ENCODE assay signal across 26 mouse cellular contexts in genomic region chr4:133189396-133189795, GRCm38 (mm10). TPM values are rescaled to one million over a fixed set of nuclear protein-coding genes. Genes with fewer than 3 reads are reported as not detected.
DNase-seq lines count a peak whose midpoint lies in the region; ATAC-seq and TF ChIP-seq lines count a peak whose summit lies in the region.
"Had no signal": no experiment of that assay in that cellular context is flagged by ENCODE, and none has a peak within 500 bp of the region (broad histone marks: within the 10 kb centered on the region; RNA-seq: fewer than 3 reads in every experiment).

No protein-coding gene starts in this region.

- no peaks in the 10 kb centered on the region for H3K27me3 ChIP-seq in kidney, adult 2 months (replicated peaks; ENCODE audit: control insufficient read depth, insufficient read depth, low read length)
- no peaks in the 10 kb centered on the region for H3K27me3 ChIP-seq in kidney, embryonic 16.5 days (ENCODE audit: insufficient read depth, low read length)
- no peaks in the 10 kb centered on the region for H3K27me3 ChIP-seq in ES-Bruce4 (ENCODE audit: control insufficient read depth, insufficient read depth, low read length, poor library complexity, severe bottlenecking)
- no peaks in the 10 kb centered on the region for H3K27me3 ChIP-seq in hindbrain, embryonic 16.5 days (replicated peaks; ENCODE audit: control insufficient read depth, insufficient read depth, low read length)
- H3K27me3 ChIP-seq: embryonic facial prominence, embryonic 12.5 days; forebrain, embryonic 13.5 days; forebrain, embryonic 15.5 days; Patski had no signal

- no peak overlapping the region for H3K4me2 ChIP-seq in kidney, embryonic 16.5 days (replicated peaks; ENCODE audit: low read depth, low read length)
- H3K4me2 ChIP-seq in hindbrain, embryonic 16.5 days (ENCODE audit: low read length) = no peak overlapping the region
- H3K4me2 ChIP-seq: embryonic facial prominence, embryonic 12.5 days; forebrain, embryonic 13.5 days; forebrain, embryonic 15.5 days had no signal

- no peak for ATAC-seq in kidney, embryonic 16.5 days (ENCODE audit: low FRiP score, low TSS enrichment)
- ATAC-seq in hindbrain, embryonic 16.5 days = no peak
- ATAC-seq: forebrain, embryonic 13.5 days; forebrain, embryonic 15.5 days; forebrain, postnatal 0 days; Patski had no signal

- peaks cover 4% of the 10 kb centered on the region; the same call in 1 of the 2 replicates for H3K36me3 ChIP-seq in kidney, adult 2 months (ENCODE audit: control insufficient read depth, insufficient read depth, low read length)
- peaks cover 77% of the 10 kb centered on the region for H3K36me3 ChIP-seq in kidney, embryonic 16.5 days (ENCODE audit: insufficient read depth, low read length)
- H3K36me3 ChIP-seq in ES-Bruce4 (ENCODE audit: control insufficient read depth, insufficient read depth, low read length, poor library complexity, severe bottlenecking) = peaks cover 62% of the 10 kb centered on the region
- H3K36me3 ChIP-seq in hindbrain, embryonic 16.5 days (ENCODE audit: control insufficient read depth, insufficient read depth, low read length) = peaks cover 22% of the 10 kb centered on the region

- no peaks in the 10 kb centered on the region for H3K9me3 ChIP-seq in kidney, embryonic 16.5 days (ENCODE audit: low read length)
- no peaks in the 10 kb centered on the region for H3K9me3 ChIP-seq in ES-Bruce4 (replicated peaks; ENCODE audit: control insufficient read depth, insufficient read depth, low read length, poor library complexity, severe bottlenecking)
- H3K9me3 ChIP-seq in hindbrain, embryonic 16.5 days (ENCODE audit: control insufficient read depth, low read length) = no peaks in the 10 kb centered on the region
- H3K9me3 ChIP-seq: embryonic facial prominence, embryonic 10.5 days; embryonic facial prominence, embryonic 12.5 days; forebrain, embryonic 13.5 days; forebrain, embryonic 15.5 days; G1E had no signal

- peak; percentile 64 for DNase-seq in kidney, adult 2 months
- no peak for DNase-seq in kidney, postnatal 14 days
- DNase-seq in kidney, postnatal 25 days = peak; percentile 52 to 76
- DNase-seq in ZHBTc4 (ENCODE audit: low read depth, low spot score) = peak; percentile 70
- no peak for DNase-seq in layer of hippocampus, postnatal 14 days (ENCODE audit: low spot score in 2 of 2)
- DNase-seq: adrenal gland, adult 2 months; adrenal gland, postnatal 10 days; adrenal gland, postnatal 25 days; cerebellum, adult 11 months; cerebellum, adult 18-20 months; cerebellum, adult 8-10 months; cerebellum, adult 9-11 months; cerebellum, postnatal 14 days; cerebellum, postnatal 36 days; forebrain, postnatal 0 days had no signal

- WGBS in kidney, adult 2 months = 63% methylated on average over 10 of the region's 10 CpGs
- 54% methylated on average over 10 of the region's 10 CpGs for WGBS in kidney, embryonic 16.5 days
- WGBS in hindbrain, embryonic 16.5 days = 72% methylated on average over 10 of the region's 10 CpGs

- H3K4me1 ChIP-seq in kidney, adult 2 months (ENCODE audit: control insufficient read depth, insufficient read depth, low read length) = peaks cover 12% of the 10 kb centered on the region; the same call in 1 of the 2 replicates
- peaks cover 18% of the 10 kb centered on the region for H3K4me1 ChIP-seq in kidney, embryonic 16.5 days (ENCODE audit: insufficient read depth, low read length)
- H3K4me1 ChIP-seq in ES-Bruce4 (ENCODE audit: control insufficient read depth, insufficient read depth, low read length) = no peaks in the 10 kb centered on the region
- no peaks in the 10 kb centered on the region for H3K4me1 ChIP-seq in hindbrain, embryonic 16.5 days (ENCODE audit: control insufficient read depth, insufficient read depth, low read depth, low read length)

- H3K9ac ChIP-seq in kidney, embryonic 16.5 days (replicated peaks; ENCODE audit: low read length) = no peak overlapping the region
- H3K9ac ChIP-seq in ES-Bruce4 (ENCODE audit: low read depth, poor library complexity, severe bottlenecking) = no peak overlapping the region
- H3K9ac ChIP-seq in hindbrain, embryonic 16.5 days (ENCODE audit: low read depth, low read length) = no peak overlapping the region
- H3K9ac ChIP-seq: embryonic facial prominence, embryonic 12.5 days; forebrain, embryonic 13.5 days; forebrain, embryonic 15.5 days; forebrain, postnatal 0 days had no signal

- peak; percentile 46; the same call in 1 of the 2 replicates for TF ChIP-seq EP300 in ES-Bruce4 (IDR thresholded peaks at IDR 0.05; ENCODE audit: insufficient read depth, low read depth, low read length)

- no peak overlapping the region for H3K27ac ChIP-seq in kidney, adult 2 months (ENCODE audit: insufficient read depth, low read depth, low read length)
- no peak overlapping the region for H3K27ac ChIP-seq in kidney, embryonic 16.5 days (ENCODE audit: low read length)
- no peak overlapping the region for H3K27ac ChIP-seq in ES-Bruce4 (ENCODE audit: insufficient read depth, low read length)
- no peak overlapping the region for H3K27ac ChIP-seq in hindbrain, embryonic 16.5 days (ENCODE audit: low read depth, low read length)
- H3K27ac ChIP-seq: embryonic facial prominence, embryonic 10.5 days; embryonic facial prominence, embryonic 12.5 days; forebrain, embryonic 13.5 days; forebrain, embryonic 15.5 days had no signal

- no peak for TF ChIP-seq POLR2A in kidney, adult 2 months (IDR thresholded peaks at IDR 0.05; ENCODE audit: low read depth, low read length)
- TF ChIP-seq POLR2A in ES-Bruce4 (IDR thresholded peaks at IDR 0.05; ENCODE audit: insufficient read depth, low read length) = no peak

- H3K4me3 ChIP-seq in kidney, adult 2 months (ENCODE audit: insufficient read depth, low read depth, low read length) = no peak overlapping the region
- H3K4me3 ChIP-seq in kidney, embryonic 16.5 days (ENCODE audit: low read length) = no peak overlapping the region
- H3K4me3 ChIP-seq in ES-Bruce4 (ENCODE audit: low read depth, low read length) = no peak overlapping the region
- H3K4me3 ChIP-seq in hindbrain, embryonic 16.5 days (ENCODE audit: low read length) = no peak overlapping the region
- H3K4me3 ChIP-seq: embryonic facial prominence, embryonic 10.5 days; embryonic facial prominence, embryonic 12.5 days; forebrain, embryonic 13.5 days; forebrain, embryonic 15.5 days had no signal

- no peak for TF ChIP-seq CTCF in kidney, adult 2 months (conservative IDR thresholded peaks at IDR 0.05; ENCODE audit: insufficient read depth, insufficient read length, low read depth, low read length)
- TF ChIP-seq CTCF in ES-Bruce4 (IDR thresholded peaks at IDR 0.05; ENCODE audit: low read depth, low read length) = no peak

RNA-seq across cellular contexts. Expression of gene Cd164l2, which starts 22.5 kb away (rescaled TPM):
- polyA plus RNA-seq in kidney, adult 2 months (2012; rRNA removed) = 15.3 and 17.7 TPM in 2 replicates
- polyA plus RNA-seq in kidney, embryonic 16.5 days (2015; fragmentation: Nextera tagmentation; extraction: Ambion mirVana) = 13.2 and 16.8 TPM in 2 replicates
- polyA plus RNA-seq in ES-Bruce4 (2011; ENCODE audit: insufficient read depth, insufficient read length, low read depth, missing spikeins) = 9.6 and 12.4 TPM in 2 replicates
- total RNA-seq in layer of hippocampus, postnatal 14 days (2021) = 1 to 10 TPM; 2.6 to 4.8 TPM
- 5.6 and 8.3 TPM in 2 replicates for polyA plus RNA-seq in hindbrain, embryonic 16.5 days (2015; fragmentation: Nextera tagmentation; extraction: Ambion mirVana)
- total RNA-seq: common myeloid progenitor, adult 5-6 weeks; G1E had no signal
- polyA plus RNA-seq: forebrain, embryonic 11.5 days; G1E had no signal

RNA-seq across cellular contexts. Expression of gene Gpr3, which starts 22.9 kb away (rescaled TPM):
- polyA plus RNA-seq in kidney, adult 2 months (2012; rRNA removed) = 0.39 and 0.53 TPM in 2 replicates
- polyA plus RNA-seq in kidney, embryonic 16.5 days (2015; fragmentation: Nextera tagmentation; extraction: Ambion mirVana) = 0.10 and 0.15 TPM in 2 replicates
- 0.26 and 0.52 TPM in 2 replicates for polyA plus RNA-seq in ES-Bruce4 (2011; ENCODE audit: insufficient read depth, insufficient read length, low read depth, missing spikeins)
- total RNA-seq in layer of hippocampus, postnatal 14 days (2021) = 1 to 10 TPM; 8.2 to 9.2 TPM
- polyA plus RNA-seq in hindbrain, embryonic 16.5 days (2015; fragmentation: Nextera tagmentation; extraction: Ambion mirVana) = 2.5 TPM in 2 replicates
- total RNA-seq: adrenal gland, postnatal 25 days; common myeloid progenitor, adult 5-6 weeks had no signal
- polyA plus RNA-seq: embryonic facial prominence, embryonic 12.5 days had no signal

RNA-seq across cellular contexts. Expression of gene Map3k6, which starts 51.2 kb away (rescaled TPM):
- 3.8 and 4.3 TPM in 2 replicates for polyA plus RNA-seq in kidney, adult 2 months (2012; rRNA removed)
- polyA plus RNA-seq in kidney, embryonic 16.5 days (2015; fragmentation: Nextera tagmentation; extraction: Ambion mirVana) = 3.8 TPM in 2 replicates
- polyA plus RNA-seq in ES-Bruce4 (2011; ENCODE audit: insufficient read depth, insufficient read length, low read depth, missing spikeins) = 3.8 TPM in 2 replicates
- total RNA-seq in layer of hippocampus, postnatal 14 days (2021) = 10 to 100 TPM in 1 of 2 experiments, 1 to 10 TPM in 1; 5.3 to 10.2 TPM
- 2.6 and 4.2 TPM in 2 replicates for polyA plus RNA-seq in hindbrain, embryonic 16.5 days (2015; fragmentation: Nextera tagmentation; extraction: Ambion mirVana)

RNA-seq across cellular contexts. Expression of gene Wasf2, which starts 59.1 kb away (rescaled TPM):
- polyA plus RNA-seq in kidney, adult 2 months (2012; rRNA removed) = 37.0 and 45.7 TPM in 2 replicates
- 77.4 and 102 TPM in 2 replicates for polyA plus RNA-seq in kidney, embryonic 16.5 days (2015; fragmentation: Nextera tagmentation; extraction: Ambion mirVana)
- 102 and 103 TPM in 2 replicates for polyA plus RNA-seq in ES-Bruce4 (2011; ENCODE audit: insufficient read depth, insufficient read length, low read depth, missing spikeins)
- 10 to 100 TPM; 37.4 to 45.0 TPM for total RNA-seq in layer of hippocampus, postnatal 14 days (2021)
- 22.7 and 23.2 TPM in 2 replicates for polyA plus RNA-seq in hindbrain, embryonic 16.5 days (2015; fragmentation: Nextera tagmentation; extraction: Ambion mirVana)

Comparison
In these comparisons a context has a peak if more than half of its experiments do, and no peak if none do; other contexts are left out.
1. DNase-seq: peak in kidney, adult 2 months (single experiment), kidney, postnatal 25 days (2 of 2) and ZHBTc4 (single experiment); none in kidney, postnatal 14 days (single experiment) and layer of hippocampus, postnatal 14 days (0 of 2).